In genomic region chr8:114982762-114983161, GRCm38 (mm10) we compare ENCODE assay signal across 19 mouse cellular contexts.
A peak's percentile ranks its signal among the peaks of the same experiment; 100 is the strongest.
DNase-seq lines count a peak whose midpoint lies in the region; ATAC-seq and TF ChIP-seq lines count a peak whose summit lies in the region.
"Had no signal": no experiment of that assay in that cellular context is flagged by ENCODE, and none has a peak within 500 bp of the region (broad histone marks: within the 10 kb centered on the region; RNA-seq: fewer than 3 reads in every experiment).

No protein-coding gene starts in this region.

- H3K27ac ChIP-seq in heart, postnatal 0 days (ENCODE audit: low read depth) = no peak overlapping the region
- no peak overlapping the region for H3K27ac ChIP-seq in heart, embryonic 11.5 days (ENCODE audit: low read depth, low read length)
- H3K27ac ChIP-seq: embryonic facial prominence, embryonic 12.5 days; hindbrain, embryonic 10.5 days; hindbrain, embryonic 14.5 days; intestine, embryonic 15.5 days had no signal

- ATAC-seq in heart, postnatal 0 days (ENCODE audit: insufficient read depth, low read depth) = peak; percentile 40; the same call in 1 of the 2 replicates
- no peak for ATAC-seq in heart, embryonic 11.5 days (replicated peaks; ENCODE audit: insufficient number of reproducible peaks, low FRiP score, low TSS enrichment)
- ATAC-seq: forebrain, embryonic 16.5 days; intestine, embryonic 15.5 days had no signal

- no peak for TF ChIP-seq CTCF in heart, postnatal 0 days (IDR thresholded peaks at IDR 0.05; ENCODE audit: low read depth)

- H3K4me1 ChIP-seq in heart, postnatal 0 days (ENCODE audit: control insufficient read depth, insufficient read depth) = peaks cover 10% of the 10 kb centered on the region; the same call in 1 of the 2 replicates
- peaks cover 16% of the 10 kb centered on the region for H3K4me1 ChIP-seq in heart, embryonic 11.5 days (ENCODE audit: control insufficient read depth, insufficient read depth, low read length)

- no peak for TF ChIP-seq EP300 in heart, postnatal 0 days (IDR thresholded peaks at IDR 0.05; ENCODE audit: low read depth)

- no peak overlapping the region for H3K4me2 ChIP-seq in heart, postnatal 0 days (ENCODE audit: low read depth, low read length)
- no peak overlapping the region for H3K4me2 ChIP-seq in heart, embryonic 11.5 days
- H3K4me2 ChIP-seq: embryonic facial prominence, embryonic 12.5 days; heart, embryonic 12.5 days; hindbrain, embryonic 14.5 days; intestine, embryonic 15.5 days had no signal

- no peak overlapping the region for H3K9ac ChIP-seq in heart, postnatal 0 days (replicated peaks; ENCODE audit: low read depth, low read length)
- no peak overlapping the region for H3K9ac ChIP-seq in heart, embryonic 11.5 days (ENCODE audit: low read depth, low read length)
- H3K9ac ChIP-seq: embryonic facial prominence, embryonic 12.5 days; heart, embryonic 12.5 days; hindbrain, embryonic 14.5 days; intestine, embryonic 15.5 days had no signal

- DNase-seq in cerebellum, postnatal 10 days = peak; percentile 43 to 46
- DNase-seq in cerebellum, adult 9-11 months = no peak
- DNase-seq in heart, adult 11 months = peak; percentile 92
- no peak for DNase-seq in heart, adult 9 months (ENCODE audit: low spot score in 2 of 2)
- DNase-seq in heart, postnatal 0 days (ENCODE audit: low spot score) = no peak
- peak; percentile 14 for DNase-seq in CD4-positive helper T cell, adult 2 months (ENCODE audit: low read depth, low spot score)
- DNase-seq: adrenal gland, postnatal 10 days; B cell, adult 2 months; cerebellum, adult 11-12 months; cerebellum, adult 9-10 months; gastrocnemius, postnatal 36 days; kidney, adult 18-20 months had no signal

- H3K36me3 ChIP-seq in heart, postnatal 0 days (replicated peaks; ENCODE audit: control insufficient read depth, insufficient read depth, low read length) = no peaks in the 10 kb centered on the region
- H3K36me3 ChIP-seq in heart, embryonic 11.5 days (ENCODE audit: control insufficient read depth, insufficient read depth, low read length) = no peaks in the 10 kb centered on the region
- H3K36me3 ChIP-seq: embryonic facial prominence, embryonic 12.5 days; heart, embryonic 12.5 days; hindbrain, embryonic 10.5 days; intestine, embryonic 15.5 days had no signal

- H3K27me3 ChIP-seq in heart, postnatal 0 days (ENCODE audit: control insufficient read depth, insufficient read depth, low read length) = no peaks in the 10 kb centered on the region
- no peaks in the 10 kb centered on the region for H3K27me3 ChIP-seq in heart, embryonic 11.5 days (ENCODE audit: control insufficient read depth, insufficient read depth, low read length)
- H3K27me3 ChIP-seq: embryonic facial prominence, embryonic 12.5 days; heart, embryonic 12.5 days; intestine, embryonic 15.5 days had no signal

- no peaks in the 10 kb centered on the region for H3K9me3 ChIP-seq in heart, postnatal 0 days (replicated peaks; ENCODE audit: control insufficient read depth, low read length)
- H3K9me3 ChIP-seq in heart, embryonic 11.5 days (replicated peaks; ENCODE audit: control insufficient read depth, low read length) = no peaks in the 10 kb centered on the region; the same call in 1 of the 2 replicates
- H3K9me3 ChIP-seq: embryonic facial prominence, embryonic 12.5 days; heart, embryonic 12.5 days; hindbrain, embryonic 10.5 days; intestine, embryonic 15.5 days had no signal

- 65% methylated on average over 11 of the region's 11 CpGs for WGBS in heart, postnatal 0 days
- WGBS in heart, embryonic 11.5 days (ENCODE audit: insufficient replicate concordance) = 84% methylated on average over 11 of the region's 11 CpGs

- H3K4me3 ChIP-seq in heart, postnatal 0 days (ENCODE audit: low read depth, low read length) = no peak overlapping the region
- no peak overlapping the region for H3K4me3 ChIP-seq in heart, embryonic 11.5 days (ENCODE audit: low read depth, low read length)
- H3K4me3 ChIP-seq: embryonic facial prominence, embryonic 12.5 days; heart, embryonic 12.5 days; hindbrain, embryonic 10.5 days; intestine, embryonic 15.5 days had no signal

Comparison
In these comparisons a context has a peak if more than half of its experiments do, and no peak if none do; other contexts are left out.
1. DNase-seq: peak in cerebellum, postnatal 10 days (2 of 2), heart, adult 11 months (single experiment) and CD4-positive helper T cell, adult 2 months (single experiment); none in cerebellum, adult 9-11 months (single experiment), heart, adult 9 months (0 of 2) and heart, postnatal 0 days (single experiment).